Mouse (Mus musculus) intestine, postnatal 0 days (tissue): ENCODE data around the gene Fbrs. TPM values are rescaled to one million over a fixed set of nuclear protein-coding genes. Genes with fewer than 3 reads are reported as not detected.
"Not testable (repeated sequence)": the region's sequence is repeated elsewhere in the genome, so short reads cannot be mapped to it uniquely, and the experiment has no call there.

Experiments used
- ATAC-seq: fragments of 200-750 bp; cut with Nextera tagmentation; 2 replicates; pipeline ENCODE4 v1.8.0; 2017; ENCODE audit warnings: mild to moderate bottlenecking, moderate TSS enrichment, moderate library complexity
- H3K27ac ChIP-seq: fragments of 300-500 bp; sonication (generic); 2 replicates; pipeline ENCODE4 v1.5.1; 2014; ENCODE audit warnings: mild to moderate bottlenecking, low read depth, low read length, moderate library complexity
- H3K27me3 ChIP-seq: fragments of 300-500 bp; sonication (generic); replicated peaks from 2 replicates; pipeline ENCODE4 v1.6.1; 2014; ENCODE audit warnings: low read length, mixed read lengths; ENCODE audit not compliant: control insufficient read depth, insufficient read depth
- H3K36me3 ChIP-seq: fragments of 300-500 bp; sonication (generic); 2 replicates; pipeline ENCODE4 v1.6.1; 2014; ENCODE audit warnings: mild to moderate bottlenecking, moderate library complexity; ENCODE audit not compliant: control insufficient read depth, insufficient read depth
- H3K4me1 ChIP-seq: fragments of 300-500 bp; sonication (generic); replicated peaks from 2 replicates; pipeline ENCODE4 v1.6.1; 2014; ENCODE audit warnings: antibody characterized with exemption, low read length, mixed read lengths; ENCODE audit not compliant: control insufficient read depth, insufficient read depth
- H3K4me2 ChIP-seq: fragments of 300-500 bp; sonication (generic); replicated peaks from 2 replicates; pipeline ENCODE4 v1.6.1; 2014; ENCODE audit warnings: low read depth, mild to moderate bottlenecking, moderate library complexity
- H3K4me3 ChIP-seq: fragments of 300-500 bp; sonication (generic); 2 replicates; pipeline ENCODE4 v1.5.1; 2014; ENCODE audit warnings: low read depth, low read length
- H3K9ac ChIP-seq: fragments of 300-500 bp; sonication (generic); 2 replicates; pipeline ENCODE4 v1.6.1; 2014; ENCODE audit warnings: mild to moderate bottlenecking, low read depth, low read length
- H3K9me3 ChIP-seq: fragments of 300-500 bp; sonication (generic); 2 replicates; pipeline ENCODE4 v1.6.1; 2016; ENCODE audit warnings: mixed run types; ENCODE audit not compliant: control insufficient read depth
- CTCF ChIP-seq: sonication (generic); IDR thresholded peaks from 2 replicates; pipeline ENCODE4 v1.5.1; 2016; ENCODE audit warnings: low read depth, mild to moderate bottlenecking, control low read depth, antibody characterized with exemption, moderate library complexity
- WGBS: fragments of 180-500 bp; shearing (Covaris S2); extraction: QIAGEN DNeasy Blood & Tissue Kit; methylation state at CpG from one replicate; pipeline ENCODE4 v1.1.7; 2014; 5-methylcytosine and 5-hydroxymethylcytosine counted together
- polyA plus RNA-seq: library from polyadenylated mRNA; unstranded; fragments of >200 nt; fragmentation: Nextera tagmentation; extraction: Ambion mirVana; gene quantifications from 2 replicates; pipeline ENCODE4 v1.2.1, GENCODE M21; 2015

Fbrs gene
- polyA plus RNA-seq, 1 experiment from 2014 or later = 8.1 TPM

DNA sequence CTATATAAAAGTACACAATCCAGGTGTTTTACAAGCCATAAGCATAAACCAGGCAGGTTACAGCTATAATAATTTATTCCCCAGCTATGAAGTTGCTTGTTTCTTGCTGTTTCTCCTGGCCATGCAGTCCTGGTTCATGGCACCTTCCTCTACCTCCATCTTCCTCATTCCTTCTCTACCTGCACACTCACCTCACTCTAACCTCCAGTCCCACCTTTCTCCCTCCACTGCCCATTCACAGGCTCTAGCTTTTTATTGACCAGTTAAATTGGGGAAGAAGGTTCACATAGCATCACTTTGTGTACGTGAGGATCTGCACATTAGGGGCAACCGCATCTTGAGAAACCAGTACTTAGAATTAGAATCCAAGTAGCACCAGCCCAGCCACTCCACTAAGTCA, 25.9 kb upstream of the Fbrs start:
- Histone ChIP-seq H3K27me3 (no peaks in the 10 kb centered on the region), H3K4me2 (no peak overlapping the region), H3K9me3 (no peaks in the 10 kb centered on the region), H3K36me3 (peaks cover 31% of the 10 kb centered on the region), H3K27ac (no peak overlapping the region), H3K4me3 (no peak overlapping the region), H3K9ac (no peak overlapping the region), H3K4me1 (peaks cover 9% of the 10 kb centered on the region)
- WGBS = 95% methylated on average over 2 of the region's 2 CpGs
- ATAC-seq = no peak
- no peak for TF ChIP-seq CTCF

DNA sequence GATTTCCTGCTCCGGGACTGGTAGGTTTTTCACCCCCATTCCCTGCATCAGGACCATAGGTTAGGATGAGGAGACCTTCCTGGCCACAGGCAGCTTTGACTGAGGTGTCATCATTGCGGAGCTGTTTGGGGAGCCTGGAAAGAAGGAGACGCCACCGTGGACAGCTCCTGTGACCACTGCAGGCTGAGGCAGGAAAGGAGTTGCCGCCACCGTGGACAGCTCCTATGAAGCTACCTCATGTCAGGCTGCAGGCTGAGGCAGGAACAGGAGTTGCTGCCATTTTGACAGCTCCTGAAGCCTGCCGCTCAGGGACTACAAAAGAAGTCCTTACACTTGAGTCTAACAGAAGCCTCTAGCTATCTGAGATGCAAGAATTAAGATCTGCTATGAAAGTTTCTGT, 24.1 kb upstream of the Fbrs start:
- H3K27me3 ChIP-seq = no peaks in the 10 kb centered on the region
- ATAC-seq = no peak
- H3K4me2 ChIP-seq = no peak overlapping the region
- H3K4me3 ChIP-seq = no peak overlapping the region
- peaks cover 3% of the 10 kb centered on the region for H3K4me1 ChIP-seq
- no peak for TF ChIP-seq CTCF
- no peak overlapping the region for H3K9ac ChIP-seq
- no peak overlapping the region for H3K27ac ChIP-seq
- WGBS = 85% methylated on average over 7 of the region's 7 CpGs
- peaks cover 37% of the 10 kb centered on the region for H3K36me3 ChIP-seq
- no peaks in the 10 kb centered on the region for H3K9me3 ChIP-seq

DNA sequence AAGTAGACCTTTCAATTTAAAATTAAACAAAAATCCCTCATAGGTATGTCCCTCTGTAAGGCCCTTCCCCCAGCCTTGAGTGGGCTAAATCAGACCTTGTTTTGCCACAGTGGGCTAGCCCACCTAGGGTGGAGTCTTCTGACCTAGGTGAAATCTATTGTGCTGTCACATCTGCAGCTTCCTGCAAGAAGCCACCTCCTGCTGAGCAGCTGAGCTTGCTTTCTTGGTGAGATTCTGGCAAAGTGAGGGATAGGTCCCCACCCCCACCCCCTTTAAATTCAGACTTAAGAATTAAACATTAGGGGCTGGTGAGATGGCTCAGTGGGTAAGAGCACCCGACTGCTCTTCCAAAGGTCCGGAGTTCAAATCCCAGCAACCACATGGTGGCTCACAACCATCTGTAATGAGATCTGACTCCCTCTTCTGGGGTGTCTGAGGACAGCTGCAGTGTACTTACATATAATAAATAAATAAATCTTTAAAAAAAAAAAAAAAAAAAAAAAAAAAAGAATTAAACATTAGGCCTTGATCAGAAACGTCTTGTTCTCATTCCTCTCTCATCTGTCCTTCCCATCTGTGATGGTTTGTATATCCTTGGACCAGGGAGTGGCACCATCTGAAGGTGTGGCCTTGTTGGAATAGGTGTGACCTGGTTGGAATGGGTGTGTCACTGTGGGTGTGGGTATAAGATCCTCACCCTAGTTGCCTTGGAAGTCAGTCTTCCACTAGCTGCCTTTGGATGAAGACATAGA, 20.5 kb upstream of the Fbrs start:
- H3K4me1 ChIP-seq, H3K27me3 ChIP-seq, H3K4me3 ChIP-seq, H3K9me3 ChIP-seq, H3K4me2 ChIP-seq, H3K9ac ChIP-seq, ATAC-seq, H3K27ac ChIP-seq: not testable (repeated sequence)
- peaks cover 27% of the 10 kb centered on the region for H3K36me3 ChIP-seq
- 83% methylated on average over 3 of the region's 3 CpGs for WGBS

DNA sequence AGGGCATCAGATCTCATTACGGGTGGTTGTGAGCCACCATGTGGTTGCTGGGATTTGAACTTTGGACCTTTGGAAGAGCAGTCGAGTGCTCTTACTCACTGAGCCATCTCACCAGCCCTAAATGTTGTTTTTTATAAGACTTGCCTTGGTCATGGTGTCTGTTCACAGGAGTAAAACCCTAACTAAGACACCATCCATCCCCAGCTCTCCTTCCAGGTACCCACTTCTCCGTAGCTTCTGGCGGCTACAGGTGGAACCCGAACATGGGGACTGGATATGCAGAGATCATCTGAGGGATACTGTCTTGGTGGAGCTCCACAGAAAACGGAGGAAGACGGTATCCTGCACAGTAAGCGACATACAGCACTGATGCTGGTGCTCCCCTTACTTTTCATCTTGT, 19.7 kb upstream of the Fbrs start, which contains the start of gene Prr14:
Gene Prr14 (plus strand): TSS at position 301 of the 400 bp plus-strand sequence.
- H3K36me3 ChIP-seq = peaks cover 24% of the 10 kb centered on the region
- H3K27me3 ChIP-seq, H3K4me3 ChIP-seq, H3K27ac ChIP-seq, H3K9me3 ChIP-seq, H3K9ac ChIP-seq, H3K4me1 ChIP-seq, ATAC-seq, H3K4me2 ChIP-seq: not testable (repeated sequence)
- 96% methylated on average over 7 of the region's 8 CpGs for WGBS

DNA sequence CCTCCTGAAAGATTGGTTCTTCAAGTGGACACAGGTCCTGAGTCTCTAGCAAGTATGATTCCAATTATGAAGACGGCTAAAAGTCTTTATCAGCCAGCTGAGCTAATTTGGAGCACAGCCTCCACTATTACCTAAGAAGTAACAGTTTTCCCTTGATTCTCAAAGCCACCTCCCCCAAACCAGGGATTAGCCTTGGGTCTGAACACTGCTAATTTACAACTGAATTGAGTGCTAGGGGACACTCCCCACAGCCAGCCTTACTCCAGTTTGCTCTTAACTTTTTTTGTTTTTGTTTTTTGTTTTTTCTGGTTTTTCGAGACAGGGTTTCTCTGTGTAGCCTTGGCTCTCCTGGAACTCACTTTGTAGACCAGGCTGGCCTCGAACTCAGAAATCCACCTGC, 13.8 kb upstream of the Fbrs start:
- H3K36me3 ChIP-seq = peaks cover 25% of the 10 kb centered on the region
- H3K4me3 ChIP-seq = no peak overlapping the region
- H3K9ac ChIP-seq = no peak overlapping the region
- no peaks in the 10 kb centered on the region for H3K27me3 ChIP-seq
- H3K4me2 ChIP-seq = no peak overlapping the region
- WGBS = 93% methylated on average over 3 of the region's 3 CpGs
- no peaks in the 10 kb centered on the region for H3K4me1 ChIP-seq
- H3K27ac ChIP-seq = no peak overlapping the region
- no peaks in the 10 kb centered on the region for H3K9me3 ChIP-seq
- TF ChIP-seq CTCF = no peak
- no peak for ATAC-seq

DNA sequence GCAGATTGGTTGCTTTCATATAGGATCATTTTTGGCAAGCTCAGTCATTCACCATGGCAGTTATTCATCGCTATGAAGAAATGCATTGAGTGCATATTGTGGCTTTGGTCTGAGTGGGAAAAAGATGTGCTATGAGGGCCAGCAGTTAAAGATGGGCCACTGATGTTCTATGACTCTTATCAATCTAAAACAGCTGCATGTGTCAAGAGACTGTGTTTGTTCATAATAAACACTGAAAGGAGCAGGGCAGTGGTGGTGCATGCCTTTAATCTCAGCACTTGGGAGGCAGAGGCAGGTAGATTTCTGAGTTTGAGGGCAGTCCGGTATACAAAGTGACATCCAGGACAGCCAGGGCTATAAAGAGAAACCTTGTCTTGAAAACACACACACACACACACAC, 13.3 kb upstream of the Fbrs start:
- 91% methylated on average over 2 of the region's 2 CpGs for WGBS

DNA sequence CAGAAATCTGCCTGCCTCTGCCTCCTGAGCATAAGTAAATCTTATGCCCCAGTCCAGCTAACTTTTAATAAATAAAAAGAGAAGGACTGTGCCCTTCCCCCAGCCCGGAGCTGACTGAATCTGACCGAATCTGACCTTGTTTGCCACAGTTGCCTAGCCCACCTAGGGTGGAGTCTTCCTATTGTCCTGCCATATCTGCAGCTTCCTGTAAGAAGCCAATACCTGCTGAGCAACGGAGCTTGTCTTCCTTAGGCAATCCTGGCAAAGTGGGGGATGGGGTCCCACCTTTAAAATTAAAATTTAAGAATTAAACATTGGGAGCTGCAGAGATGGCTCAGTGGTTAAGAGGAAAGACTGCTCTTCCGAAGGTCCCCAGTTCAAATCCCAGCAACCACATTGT, 12.4 kb upstream of the Fbrs start:
- 95% methylated on average over 4 of the region's 4 CpGs for WGBS
- no peak for ATAC-seq
- TF ChIP-seq CTCF = no peak
- no peak overlapping the region for H3K4me2 ChIP-seq
- H3K36me3 ChIP-seq = peaks cover 25% of the 10 kb centered on the region
- no peak overlapping the region for H3K27ac ChIP-seq
- no peak overlapping the region for H3K4me3 ChIP-seq
- H3K9ac ChIP-seq = no peak overlapping the region
- H3K9me3 ChIP-seq = no peaks in the 10 kb centered on the region
- H3K27me3 ChIP-seq = no peaks in the 10 kb centered on the region
- no peaks in the 10 kb centered on the region for H3K4me1 ChIP-seq

More for the DNA sequence above, 13.3 kb upstream of the Fbrs start:
- not testable (repeated sequence) for H3K27me3 ChIP-seq, H3K9ac ChIP-seq, H3K4me2 ChIP-seq, H3K4me3 ChIP-seq, H3K4me1 ChIP-seq, ATAC-seq, H3K9me3 ChIP-seq, H3K27ac ChIP-seq
- peaks cover 25% of the 10 kb centered on the region for H3K36me3 ChIP-seq
